Mouse (Mus musculus) R1 (cell line): ENCODE data around the gene Hmcn1.

Source experiments
- DNase-seq: peaks from one replicate; pipeline ENCODE4 v3.0.0-alpha.2; 2018; ENCODE audit warnings: low read depth, low spot score

The Hmcn1 gene

GRCm38 (mm10) chr1:150993162-150994064, at the start of gene Hmcn1:
TSS of gene Hmcn1 (minus strand) at chr1:150993435.
- peak; percentile 84 for DNase-seq

GRCm38 (mm10) chr1:151040945-151041649, 47.9 kb upstream of the Hmcn1 start:
- no peak for DNase-seq

- DNase-seq = no peak
Measured at GRCm38 (mm10) chr1:151040290-151040689, 47.1 kb upstream of the Hmcn1 start.

- no peak for DNase-seq
Measured at GRCm38 (mm10) chr1:151039189-151039588, 46.0 kb upstream of the Hmcn1 start.

GRCm38 (mm10) chr1:151038566-151038965, 45.3 kb upstream of the Hmcn1 start:
- DNase-seq = peak; percentile 31

GRCm38 (mm10) chr1:151036405-151036985, 43.3 kb upstream of the Hmcn1 start:
- DNase-seq = no peak

- no peak for DNase-seq
Measured at GRCm38 (mm10) chr1:151035766-151036165, 42.5 kb upstream of the Hmcn1 start.

- peak; percentile 64 for DNase-seq
Measured at GRCm38 (mm10) chr1:151034993-151035592, 41.9 kb upstream of the Hmcn1 start.

GRCm38 (mm10) chr1:151033291-151033690, 40.1 kb upstream of the Hmcn1 start:
- DNase-seq = no peak

GRCm38 (mm10) chr1:151031581-151031980, 38.3 kb upstream of the Hmcn1 start:
- DNase-seq = no peak

- no peak for DNase-seq
Measured at GRCm38 (mm10) chr1:151031086-151031485, 37.9 kb upstream of the Hmcn1 start.

GRCm38 (mm10) chr1:151025049-151025773, 32.0 kb upstream of the Hmcn1 start:
- DNase-seq = peak; percentile 73

GRCm38 (mm10) chr1:151019273-151019890, 26.1 kb upstream of the Hmcn1 start:
- DNase-seq = no peak

- peak; percentile 78 for DNase-seq
Measured at GRCm38 (mm10) chr1:151011056-151011455, 17.8 kb upstream of the Hmcn1 start.

GRCm38 (mm10) chr1:151009115-151009797, 16.0 kb upstream of the Hmcn1 start:
- DNase-seq = peak; percentile 65

- DNase-seq = no peak
Measured at GRCm38 (mm10) chr1:151007747-151008146, 14.5 kb upstream of the Hmcn1 start.

GRCm38 (mm10) chr1:151004007-151004406, 10.8 kb upstream of the Hmcn1 start:
- no peak for DNase-seq

- no peak for DNase-seq
Measured at GRCm38 (mm10) chr1:151001868-151002428, 8.7 kb upstream of the Hmcn1 start.

GRCm38 (mm10) chr1:151000714-151001113, 7.5 kb upstream of the Hmcn1 start:
- DNase-seq = no peak

- DNase-seq = no peak
Measured at GRCm38 (mm10) chr1:150994612-150995011, 1.4 kb upstream of the Hmcn1 start.
